Mouse (Mus musculus) thymus, postnatal 14 days (tissue): Measurements from ENCODE around the gene Bcam.
"Not testable (repeated sequence)": the region's sequence is repeated elsewhere in the genome, so short reads cannot be mapped to it uniquely, and the experiment has no call there.

Experiments
- DNase-seq: peaks from one replicate; pipeline ENCODE4 v3.0.0; 2021

The Bcam gene

GRCm38 (mm10) chr7:19770984-19771391 lies at the start of gene Bcam:
Gene Bcam (minus strand): TSS chr7:19771016.
- no peak for DNase-seq

- no peak for DNase-seq
Measured at GRCm38 (mm10) chr7:19818875-19819274, 48.1 kb upstream of the Bcam start.

- no peak for DNase-seq
Measured at GRCm38 (mm10) chr7:19818440-19818839, 47.6 kb upstream of the Bcam start.

GRCm38 (mm10) chr7:19817382-19818105 lies 46.7 kb upstream of the Bcam start:
- peak; percentile 87 for DNase-seq

GRCm38 (mm10) chr7:19816224-19816771 lies 45.5 kb upstream of the Bcam start:
- DNase-seq = peak; percentile 78

- DNase-seq = peak; percentile 20
Measured at GRCm38 (mm10) chr7:19815296-19816223, 44.7 kb upstream of the Bcam start.

- DNase-seq = no peak
Measured at GRCm38 (mm10) chr7:19813579-19814122, 42.8 kb upstream of the Bcam start.

- no peak for DNase-seq
Measured at GRCm38 (mm10) chr7:19813161-19813560, 42.3 kb upstream of the Bcam start.

- peak; percentile 24 for DNase-seq
Measured at GRCm38 (mm10) chr7:19811114-19811513, 40.3 kb upstream of the Bcam start.

- no peak for DNase-seq
Measured at GRCm38 (mm10) chr7:19809369-19809768, 38.6 kb upstream of the Bcam start.

GRCm38 (mm10) chr7:19806356-19806969 lies 35.6 kb upstream of the Bcam start:
- no peak for DNase-seq

GRCm38 (mm10) chr7:19802995-19803394 lies 32.2 kb upstream of the Bcam start:
- peak; percentile 83 for DNase-seq

- peak; percentile 55 for DNase-seq
Measured at GRCm38 (mm10) chr7:19800764-19801163, 29.9 kb upstream of the Bcam start.

GRCm38 (mm10) chr7:19796697-19797588 lies 26.1 kb upstream of the Bcam start, which contains the start of gene Cblc:
Gene Cblc (minus strand): TSS chr7:19796809.
- peak; percentile 91 for DNase-seq

- no peak for DNase-seq
Measured at GRCm38 (mm10) chr7:19796254-19796653, 25.4 kb upstream of the Bcam start.

GRCm38 (mm10) chr7:19795236-19795635 lies 24.4 kb upstream of the Bcam start:
- no peak for DNase-seq

GRCm38 (mm10) chr7:19792701-19793630 lies 22.1 kb upstream of the Bcam start:
- no peak for DNase-seq

- not testable (repeated sequence) for DNase-seq
Measured at GRCm38 (mm10) chr7:19791504-19791903, 20.7 kb upstream of the Bcam start.

GRCm38 (mm10) chr7:19789904-19790347 lies 19.1 kb upstream of the Bcam start:
- DNase-seq = peak; percentile 94

GRCm38 (mm10) chr7:19785874-19786458 lies 15.2 kb upstream of the Bcam start:
- no peak for DNase-seq
